Mouse (Mus musculus) adrenal gland (tissue): ENCODE results near the gene Gm49416.

Source experiments
- intact Hi-C: fragments of 180-260 bp; cut with DNase I; formaldehyde crosslinking; loops from one replicate; pipeline ENCODE4 v1.15.1; 2025

The Gm49416 gene

GRCm38 (mm10) chr19:8920073-8920736 lies 31.5 kb downstream of the Gm49416 start, which contains the start of gene B3gat3:
Gene B3gat3, plus strand, starts transcription at chr19:8920374.
- intact Hi-C loops = no loop called here

GRCm38 (mm10) chr19:8920836-8921291 lies 32.1 kb downstream of the Gm49416 start:
- intact Hi-C loops = no loop called here

- intact Hi-C loops = no loop called here
Observed at GRCm38 (mm10) chr19:8921741-8922140, 33.0 kb downstream of the Gm49416 start.

- intact Hi-C loops = no loop called here
Observed at GRCm38 (mm10) chr19:8926766-8927165, 38.0 kb downstream of the Gm49416 start.

GRCm38 (mm10) chr19:8927891-8928525 lies 39.3 kb downstream of the Gm49416 start:
- intact Hi-C loops = no loop called here

GRCm38 (mm10) chr19:8928689-8929223 lies 40.0 kb downstream of the Gm49416 start:
- intact Hi-C loops = no loop called here

GRCm38 (mm10) chr19:8929224-8930088 lies 40.7 kb downstream of the Gm49416 start, which contains the start of the genes Rom1 and Eml3:
Gene Rom1, minus strand, starts transcription at chr19:8929356.
Gene Eml3, plus strand, starts transcription at chr19:8929552.
- intact Hi-C loops = no loop called here

GRCm38 (mm10) chr19:8930117-8930516 lies 41.4 kb downstream of the Gm49416 start:
- intact Hi-C loops = no loop called here

- intact Hi-C loops = no loop called here
Observed at GRCm38 (mm10) chr19:8930771-8931170, 42.0 kb downstream of the Gm49416 start.

- intact Hi-C loops = loop anchor here (5.0 kb wide), 1 partner anchor 39 kb away; the partner anchor contains the start of gene Ganab
Observed at GRCm38 (mm10) chr19:8936736-8937135, 48.0 kb downstream of the Gm49416 start.

GRCm38 (mm10) chr19:8940526-8941133 lies 51.9 kb downstream of the Gm49416 start:
- intact Hi-C loops = no loop called here

GRCm38 (mm10) chr19:8941136-8941514 lies 52.4 kb downstream of the Gm49416 start:
- intact Hi-C loops = no loop called here

GRCm38 (mm10) chr19:8941515-8942217 lies 52.9 kb downstream of the Gm49416 start, which contains the start of gene Mta2:
Gene Mta2, plus strand, starts transcription at chr19:8941875.
- intact Hi-C loops = no loop called here

- intact Hi-C loops = no loop called here
Observed at GRCm38 (mm10) chr19:8942276-8942964, 53.7 kb downstream of the Gm49416 start.

- intact Hi-C loops = no loop called here
Observed at GRCm38 (mm10) chr19:8943047-8943446, 54.3 kb downstream of the Gm49416 start.

GRCm38 (mm10) chr19:8944062-8944461 lies 55.3 kb downstream of the Gm49416 start:
- intact Hi-C loops = no loop called here

GRCm38 (mm10) chr19:8944750-8945149 lies 56.0 kb downstream of the Gm49416 start:
- intact Hi-C loops = no loop called here
